In the genomic region with DNA sequence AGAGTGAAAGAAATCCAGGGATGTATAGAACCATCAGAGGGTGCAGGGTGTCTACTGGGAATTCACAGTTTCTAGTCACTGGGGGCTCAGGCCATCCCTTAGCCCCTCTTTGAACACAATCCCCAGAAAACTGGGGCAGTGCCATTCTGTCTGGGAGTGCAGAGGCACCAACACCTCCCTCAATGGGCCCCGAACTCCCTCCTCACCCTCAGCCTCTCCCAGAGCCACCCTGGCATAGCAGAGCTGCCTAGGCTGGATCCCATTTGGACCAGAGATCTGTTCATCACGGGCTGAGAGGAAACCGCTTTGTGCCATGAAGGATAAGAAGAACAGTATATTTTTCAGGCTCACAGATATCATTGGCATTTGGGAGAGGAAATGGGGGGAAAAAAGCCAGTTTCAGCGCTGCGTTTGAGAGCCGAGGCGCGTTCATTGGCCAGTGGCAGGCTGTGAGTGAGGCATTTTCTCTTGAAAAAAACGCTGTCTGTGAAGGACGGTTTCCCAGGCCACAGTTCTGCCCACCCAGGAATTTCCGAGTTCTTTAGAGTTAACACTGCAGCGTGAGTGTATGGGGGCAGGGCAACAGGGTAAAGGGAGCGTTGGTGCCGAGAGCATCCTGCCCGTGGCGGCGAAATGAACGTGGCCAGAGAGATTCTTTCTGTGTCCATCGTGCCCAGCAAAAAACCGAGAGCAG, we compare ENCODE assay signal across 8 mouse cellular contexts.
A peak's percentile ranks its signal among the peaks of the same experiment; 100 is the strongest.
DNase-seq lines count a peak whose midpoint lies in the region; ATAC-seq and TF ChIP-seq lines count a peak whose summit lies in the region.
"Had no signal": no experiment of that assay in that cellular context is flagged by ENCODE, and none has a peak within 500 bp of the region (broad histone marks: within the 10 kb centered on the region; RNA-seq: fewer than 3 reads in every experiment).

No protein-coding gene starts in this region.

- H3K27me3 ChIP-seq in liver, embryonic 11.5 days (replicated peaks; ENCODE audit: control insufficient read depth, insufficient read depth, low read length), result peaks cover 14% of the 10 kb centered on the region
- peaks cover 14% of the 10 kb centered on the region for H3K27me3 ChIP-seq in embryonic facial prominence, embryonic 14.5 days (replicated peaks; ENCODE audit: control insufficient read depth, insufficient read depth, low read length)
- H3K27me3 ChIP-seq in intestine, embryonic 15.5 days (replicated peaks), result no peaks in the 10 kb centered on the region
- H3K27me3 ChIP-seq in neural tube, embryonic 15.5 days (replicated peaks), result no peaks in the 10 kb centered on the region

- H3K4me3 ChIP-seq in liver, embryonic 11.5 days (ENCODE audit: low read depth, low read length), result no peak overlapping the region
- peak overlapping the region; percentile 13; the same call in 1 of the 2 replicates for H3K4me3 ChIP-seq in embryonic facial prominence, embryonic 14.5 days (ENCODE audit: low read depth, low read length)
- peak overlapping the region; percentile 19 for H3K4me3 ChIP-seq in intestine, embryonic 15.5 days (replicated peaks)
- peak overlapping the region; percentile 34 for H3K4me3 ChIP-seq in neural tube, embryonic 15.5 days (replicated peaks)
- H3K4me3 ChIP-seq in gastrocnemius, adult 2 months, result no peak overlapping the region

- H3K4me1 ChIP-seq in liver, embryonic 11.5 days (replicated peaks; ENCODE audit: control insufficient read depth, insufficient read depth, low read length), result no peaks in the 10 kb centered on the region
- no peaks in the 10 kb centered on the region for H3K4me1 ChIP-seq in embryonic facial prominence, embryonic 14.5 days (ENCODE audit: control insufficient read depth, insufficient read depth, low read length)
- 0 out of 2 replicates have a peak, but pooled peaks cover 3% of the 10 kb centered on the region for H3K4me1 ChIP-seq in intestine, embryonic 15.5 days (replicated peaks)
- peaks cover 30% of the 10 kb centered on the region for H3K4me1 ChIP-seq in neural tube, embryonic 15.5 days

- intact Hi-C loops in gastrocnemius, adult 2 months (cut with DNase I), result loop anchor here (2.0 kb wide), 1 partner anchor 369 kb away; no protein-coding TSS in a partner anchor
- intact Hi-C loops in gastrocnemius, postnatal 36 days (cut with DNase I), result loop anchor here (2.0 to 5.0 kb wide), 3 partner anchors 225 to 369 kb away; no protein-coding TSS in a partner anchor

- no peak overlapping the region for H3K27ac ChIP-seq in liver, embryonic 11.5 days (ENCODE audit: low read depth, low read length)
- H3K27ac ChIP-seq in embryonic facial prominence, embryonic 14.5 days (replicated peaks; ENCODE audit: low read depth, low read length), result no peak overlapping the region
- no peak overlapping the region for H3K27ac ChIP-seq in intestine, embryonic 15.5 days
- H3K27ac ChIP-seq in neural tube, embryonic 15.5 days (replicated peaks), result peak overlapping the region; percentile 82
- no peak overlapping the region for H3K27ac ChIP-seq in gastrocnemius, adult 2 months

- no peak for ATAC-seq in liver, embryonic 11.5 days (replicated peaks; ENCODE audit: low FRiP score)
- ATAC-seq in embryonic facial prominence, embryonic 14.5 days (ENCODE audit: low read depth), result no peak
- no peak for ATAC-seq in intestine, embryonic 15.5 days
- ATAC-seq in neural tube, embryonic 15.5 days (ENCODE audit: low FRiP score), result peak; percentile 76

- no peak for TF ChIP-seq CTCF in gastrocnemius, adult 2 months (IDR thresholded peaks at IDR 0.05)

- H3K4me2 ChIP-seq in liver, embryonic 11.5 days, result peak overlapping the region; percentile 20; the same call in 1 of the 2 replicates
- H3K4me2 ChIP-seq in embryonic facial prominence, embryonic 14.5 days (ENCODE audit: low read depth, low read length), result peak overlapping the region; percentile 41
- peak overlapping the region; percentile 54 for H3K4me2 ChIP-seq in intestine, embryonic 15.5 days (replicated peaks)
- peak overlapping the region; percentile 62 for H3K4me2 ChIP-seq in neural tube, embryonic 15.5 days

- no peak overlapping the region for H3K9ac ChIP-seq in liver, embryonic 11.5 days (ENCODE audit: low read depth, low read length)
- 0 out of 2 replicates have a peak overlapping the region, but pooled peaks have one; percentile 8 for H3K9ac ChIP-seq in embryonic facial prominence, embryonic 14.5 days (ENCODE audit: low read depth, low read length)
- H3K9ac ChIP-seq in intestine, embryonic 15.5 days, result no peak overlapping the region
- peak overlapping the region; percentile 45 for H3K9ac ChIP-seq in neural tube, embryonic 15.5 days (replicated peaks)

- H3K36me3 ChIP-seq in liver, embryonic 11.5 days (ENCODE audit: control insufficient read depth, insufficient read depth, low read length), result no peaks in the 10 kb centered on the region
- H3K36me3 ChIP-seq in embryonic facial prominence, embryonic 14.5 days (ENCODE audit: control insufficient read depth, insufficient read depth, low read length), result no peaks in the 10 kb centered on the region
- no peaks in the 10 kb centered on the region for H3K36me3 ChIP-seq in intestine, embryonic 15.5 days
- no peaks in the 10 kb centered on the region for H3K36me3 ChIP-seq in neural tube, embryonic 15.5 days

- H3K9me3 ChIP-seq in liver, embryonic 11.5 days (ENCODE audit: control insufficient read depth, low read length), result no peaks in the 10 kb centered on the region
- H3K9me3 ChIP-seq in embryonic facial prominence, embryonic 14.5 days (ENCODE audit: control insufficient read depth, low read length), result no peaks in the 10 kb centered on the region
- no peaks in the 10 kb centered on the region for H3K9me3 ChIP-seq in intestine, embryonic 15.5 days
- no peaks in the 10 kb centered on the region for H3K9me3 ChIP-seq in neural tube, embryonic 15.5 days (replicated peaks)

- 45% methylated on average over 20 of the region's 20 CpGs for WGBS in liver, embryonic 11.5 days
- 43% methylated on average over 20 of the region's 20 CpGs for WGBS in embryonic facial prominence, embryonic 14.5 days
- 32% methylated on average over 20 of the region's 20 CpGs for WGBS in intestine, embryonic 15.5 days
- 10% methylated on average over 20 of the region's 20 CpGs for WGBS in neural tube, embryonic 15.5 days

- no peak for DNase-seq in liver, embryonic 11.5 days (ENCODE audit: low spot score)
- no peak for DNase-seq in liver
- DNase-seq in embryonic facial prominence, embryonic 14.5 days (ENCODE audit: low spot score), result no peak
- DNase-seq in gastrocnemius, adult 2 months, result no peak
- DNase-seq in gastrocnemius, postnatal 36 days, result no peak
- DNase-seq: kidney, adult 9 months had no signal

Comparison
In these comparisons a context has a peak if more than half of its experiments do, and no peak if none do; other contexts are left out.
1. H3K4me3 ChIP-seq: peak in embryonic facial prominence, embryonic 14.5 days (single experiment), intestine, embryonic 15.5 days (single experiment) and neural tube, embryonic 15.5 days (single experiment); none in liver, embryonic 11.5 days (single experiment) and gastrocnemius, adult 2 months (single experiment).
2. H3K9ac ChIP-seq: peak in embryonic facial prominence, embryonic 14.5 days (single experiment) and neural tube, embryonic 15.5 days (single experiment); none in liver, embryonic 11.5 days (single experiment) and intestine, embryonic 15.5 days (single experiment).
3. Peak in every context shown above with its lines, with median percentiles within 50 percentile points of each other: H3K4me2 ChIP-seq.